Mouse (Mus musculus) intestine, postnatal 0 days (tissue): ENCODE measurements around the gene Psmb7. TPM values are rescaled to one million over a fixed set of nuclear protein-coding genes. Genes with fewer than 3 reads are reported as not detected.

Experiments
- ATAC-seq: fragments of 200-750 bp; cut with Nextera tagmentation; 2 replicates; pipeline ENCODE4 v1.8.0; 2017; ENCODE audit warnings: mild to moderate bottlenecking, moderate TSS enrichment, moderate library complexity
- H3K27ac ChIP-seq: fragments of 300-500 bp; sonication (generic); 2 replicates; pipeline ENCODE4 v1.5.1; 2014; ENCODE audit warnings: mild to moderate bottlenecking, low read depth, low read length, moderate library complexity
- H3K27me3 ChIP-seq: fragments of 300-500 bp; sonication (generic); replicated peaks from 2 replicates; pipeline ENCODE4 v1.6.1; 2014; ENCODE audit warnings: low read length, mixed read lengths; ENCODE audit not compliant: control insufficient read depth, insufficient read depth
- H3K36me3 ChIP-seq: fragments of 300-500 bp; sonication (generic); 2 replicates; pipeline ENCODE4 v1.6.1; 2014; ENCODE audit warnings: mild to moderate bottlenecking, moderate library complexity; ENCODE audit not compliant: control insufficient read depth, insufficient read depth
- H3K4me1 ChIP-seq: fragments of 300-500 bp; sonication (generic); replicated peaks from 2 replicates; pipeline ENCODE4 v1.6.1; 2014; ENCODE audit warnings: antibody characterized with exemption, low read length, mixed read lengths; ENCODE audit not compliant: control insufficient read depth, insufficient read depth
- H3K4me2 ChIP-seq: fragments of 300-500 bp; sonication (generic); replicated peaks from 2 replicates; pipeline ENCODE4 v1.6.1; 2014; ENCODE audit warnings: low read depth, mild to moderate bottlenecking, moderate library complexity
- H3K4me3 ChIP-seq: fragments of 300-500 bp; sonication (generic); 2 replicates; pipeline ENCODE4 v1.5.1; 2014; ENCODE audit warnings: low read depth, low read length
- H3K9ac ChIP-seq: fragments of 300-500 bp; sonication (generic); 2 replicates; pipeline ENCODE4 v1.6.1; 2014; ENCODE audit warnings: mild to moderate bottlenecking, low read depth, low read length
- H3K9me3 ChIP-seq: fragments of 300-500 bp; sonication (generic); 2 replicates; pipeline ENCODE4 v1.6.1; 2016; ENCODE audit warnings: mixed run types; ENCODE audit not compliant: control insufficient read depth
- CTCF ChIP-seq: sonication (generic); IDR thresholded peaks from 2 replicates; pipeline ENCODE4 v1.5.1; 2016; ENCODE audit warnings: low read depth, mild to moderate bottlenecking, control low read depth, antibody characterized with exemption, moderate library complexity
- WGBS: fragments of 180-500 bp; shearing (Covaris S2); extraction: QIAGEN DNeasy Blood & Tissue Kit; methylation state at CpG from one replicate; pipeline ENCODE4 v1.1.7; 2014; 5-methylcytosine and 5-hydroxymethylcytosine counted together
- polyA plus RNA-seq: library from polyadenylated mRNA; unstranded; fragments of >200 nt; fragmentation: Nextera tagmentation; extraction: Ambion mirVana; gene quantifications from 2 replicates; pipeline ENCODE4 v1.2.1, GENCODE M21; 2015

Gene Psmb7
- polyA plus RNA-seq, 1 experiment from 2014 or later: 148 TPM

- Histone ChIP-seq H3K27me3 (no peaks in the 10 kb centered on the region; the same call in 1 of the 2 replicates), H3K4me1 (no peaks in the 10 kb centered on the region), H3K36me3 (no peaks in the 10 kb centered on the region), H3K9me3 (no peaks in the 10 kb centered on the region), H3K27ac (no peak overlapping the region), H3K9ac (no peak overlapping the region), H3K4me3 (no peak overlapping the region), H3K4me2 (no peak overlapping the region)
- ATAC-seq: no peak
- WGBS: 87% methylated on average over 5 of the region's 5 CpGs
- no peak for TF ChIP-seq CTCF
Observed at GRCm38 (mm10) chr2:38682209-38682608, 38.3 kb upstream of the Psmb7 start.

- no peak for TF ChIP-seq CTCF
- no peak overlapping the region for H3K4me2 ChIP-seq
- no peaks in the 10 kb centered on the region for H3K4me1 ChIP-seq
- no peak overlapping the region for H3K9ac ChIP-seq
- H3K9me3 ChIP-seq: no peaks in the 10 kb centered on the region
- ATAC-seq: no peak
- no peaks in the 10 kb centered on the region for H3K36me3 ChIP-seq
- H3K27me3 ChIP-seq: no peaks in the 10 kb centered on the region
- no peak overlapping the region for H3K27ac ChIP-seq
- H3K4me3 ChIP-seq: no peak overlapping the region
Observed at GRCm38 (mm10) chr2:38678947-38679346, 35.1 kb upstream of the Psmb7 start.

- 53% methylated on average over 9 of the region's 9 CpGs for WGBS
- Histone ChIP-seq H3K27ac (no peak overlapping the region), H3K9ac (no peak overlapping the region), H3K4me1 (no peaks in the 10 kb centered on the region), H3K4me3 (no peak overlapping the region), H3K27me3 (no peaks in the 10 kb centered on the region), H3K4me2 (no peak overlapping the region), H3K36me3 (no peaks in the 10 kb centered on the region), H3K9me3 (no peaks in the 10 kb centered on the region)
- no peak for ATAC-seq
- TF ChIP-seq CTCF: peak; percentile 70
Observed at GRCm38 (mm10) chr2:38675366-38675969, 31.6 kb upstream of the Psmb7 start.

GRCm38 (mm10) chr2:38672496-38672895, 28.6 kb upstream of the Psmb7 start:
- 43% methylated on average over 6 of the region's 11 CpGs for WGBS
- no peak overlapping the region for H3K9ac ChIP-seq
- H3K27me3 ChIP-seq: no peaks in the 10 kb centered on the region; the same call in 1 of the 2 replicates
- H3K27ac ChIP-seq: no peak overlapping the region
- no peak for TF ChIP-seq CTCF
- no peaks in the 10 kb centered on the region for H3K4me1 ChIP-seq
- no peaks in the 10 kb centered on the region for H3K9me3 ChIP-seq
- no peak overlapping the region for H3K4me2 ChIP-seq
- no peak overlapping the region for H3K4me3 ChIP-seq
- H3K36me3 ChIP-seq: no peaks in the 10 kb centered on the region
- ATAC-seq: no peak

- peak; percentile 54 for ATAC-seq
- WGBS: 15% methylated on average over 17 of the region's 17 CpGs
- H3K9me3 ChIP-seq: no peaks in the 10 kb centered on the region
- H3K4me2 ChIP-seq: peak overlapping the region; percentile 43
- H3K4me3 ChIP-seq: no peak overlapping the region
- H3K36me3 ChIP-seq: no peaks in the 10 kb centered on the region
- no peak overlapping the region for H3K27ac ChIP-seq
- H3K27me3 ChIP-seq: no peaks in the 10 kb centered on the region; the same call in 1 of the 2 replicates
- TF ChIP-seq CTCF: peak; percentile 48
- H3K4me1 ChIP-seq: no peaks in the 10 kb centered on the region
- H3K9ac ChIP-seq: no peak overlapping the region
Observed at GRCm38 (mm10) chr2:38668802-38669580, 25.1 kb upstream of the Psmb7 start.

- Histone ChIP-seq H3K36me3 (no peaks in the 10 kb centered on the region), H3K9me3 (no peaks in the 10 kb centered on the region), H3K27ac (no peak overlapping the region), H3K4me2 (no peak overlapping the region), H3K4me1 (no peaks in the 10 kb centered on the region), H3K27me3 (0 out of 2 replicates have a peak, but pooled peaks cover 4% of the 10 kb centered on the region), H3K9ac (no peak overlapping the region), H3K4me3 (no peak overlapping the region)
- peak; percentile 64 for TF ChIP-seq CTCF
- 6% methylated on average over 1 of the region's 1 CpGs for WGBS
- ATAC-seq: no peak
Observed at GRCm38 (mm10) chr2:38661398-38661797, 17.5 kb upstream of the Psmb7 start.
